Mouse (Mus musculus) layer of hippocampus, adult 11-12 months (tissue): ENCODE data around the gene Camta1.
A peak's percentile ranks its signal among the peaks of the same experiment; 100 is the strongest.
"Not testable (repeated sequence)": the region's sequence is repeated elsewhere in the genome, so short reads cannot be mapped to it uniquely, and the experiment has no call there.

Experiments used
- DNase-seq: peaks from one replicate; pipeline ENCODE4 v3.0.0; 2022; ENCODE audit warnings: low spot score

Camta1 gene

DNA sequence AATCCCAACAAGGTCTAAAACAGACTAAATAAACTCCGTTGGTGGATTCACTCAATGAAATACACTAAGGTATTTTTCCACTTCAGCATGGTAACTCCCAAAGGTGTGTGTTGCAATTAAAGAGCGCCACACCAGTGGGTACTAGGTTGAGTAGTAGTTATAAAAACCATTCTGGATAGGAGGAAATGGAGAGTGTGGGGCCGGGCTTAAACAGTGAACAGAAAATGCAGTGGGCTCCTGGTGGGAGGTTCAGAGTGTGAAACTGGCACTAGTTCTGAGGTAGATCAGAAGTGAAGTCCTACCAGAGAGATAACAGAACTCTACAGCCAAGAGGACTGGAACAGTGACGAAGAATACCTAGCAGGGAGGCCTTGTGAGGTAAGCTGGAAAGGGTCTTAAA, 803.0 kb downstream of the Camta1 start:
- no peak for DNase-seq

DNA sequence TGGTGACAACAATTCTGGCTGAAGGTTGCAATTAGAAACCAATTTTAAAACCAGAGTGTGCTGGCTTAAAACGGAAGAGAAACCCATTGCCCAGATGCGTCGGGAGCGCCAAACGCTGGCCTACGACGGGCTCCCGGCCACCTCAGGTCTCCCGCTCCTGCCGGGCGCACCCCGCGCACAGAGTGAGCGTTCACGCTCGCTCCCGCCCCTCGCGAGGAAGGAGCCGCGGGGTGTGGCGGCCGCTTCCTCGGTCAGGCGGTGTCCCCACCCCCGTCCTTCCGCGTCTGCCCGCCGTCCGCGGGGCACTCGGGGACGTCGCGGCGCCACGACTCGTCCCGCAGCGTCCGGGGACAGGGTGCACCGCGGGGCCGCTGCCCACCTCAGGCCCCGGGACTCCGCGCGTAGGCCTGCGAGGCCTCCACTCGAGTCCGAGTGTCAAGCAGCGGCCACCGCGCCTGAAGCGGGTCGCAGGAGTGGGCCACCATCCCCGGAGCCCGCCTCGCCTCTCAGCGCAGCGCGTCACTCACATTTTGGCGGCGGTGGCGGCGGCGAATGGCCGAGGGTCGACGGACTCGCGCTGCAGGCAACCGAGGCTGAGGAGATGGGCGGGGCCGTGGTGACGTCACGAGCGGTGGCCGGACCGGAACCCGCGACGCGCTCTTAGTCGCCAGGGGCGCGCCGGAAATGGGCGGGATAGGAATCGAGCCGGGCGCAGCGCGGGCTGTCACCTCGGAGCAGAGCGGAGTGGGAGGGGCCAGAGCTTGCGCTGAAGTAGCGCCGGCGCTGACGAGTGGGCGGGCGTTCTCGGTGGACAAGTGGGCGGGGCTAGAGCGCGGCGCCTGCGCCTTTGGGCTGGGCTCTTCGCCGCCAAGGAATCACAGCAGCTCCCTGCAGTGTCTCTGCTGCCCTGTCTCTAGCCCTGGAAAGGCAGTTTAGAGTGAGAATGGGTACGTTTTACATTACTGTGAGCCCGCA, 804.0 kb downstream of the Camta1 start, which contains the start of gene Vamp3:
TSS of gene Vamp3 (minus strand) at position 617 of the 975 bp plus-strand sequence.
- DNase-seq = peak; percentile 99

DNA sequence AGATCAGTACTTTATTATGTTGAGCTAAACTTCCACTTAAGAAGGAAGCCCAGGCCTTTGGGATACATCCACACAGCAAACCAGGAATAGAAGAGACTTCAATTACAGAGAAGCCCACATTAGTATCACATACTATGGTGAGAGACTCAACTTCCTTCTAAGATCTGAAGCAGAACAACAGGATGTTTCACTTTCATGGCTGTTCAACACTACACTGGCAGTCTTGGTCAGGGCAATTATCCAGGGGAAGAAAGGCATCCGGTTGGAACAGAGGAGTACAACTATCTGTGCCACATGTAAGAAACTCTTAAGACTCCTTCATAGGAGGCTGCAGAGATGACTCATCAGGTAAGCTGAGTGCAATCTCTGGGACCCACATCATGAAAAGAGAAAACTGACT, 810.5 kb downstream of the Camta1 start:
- no peak for DNase-seq

DNA sequence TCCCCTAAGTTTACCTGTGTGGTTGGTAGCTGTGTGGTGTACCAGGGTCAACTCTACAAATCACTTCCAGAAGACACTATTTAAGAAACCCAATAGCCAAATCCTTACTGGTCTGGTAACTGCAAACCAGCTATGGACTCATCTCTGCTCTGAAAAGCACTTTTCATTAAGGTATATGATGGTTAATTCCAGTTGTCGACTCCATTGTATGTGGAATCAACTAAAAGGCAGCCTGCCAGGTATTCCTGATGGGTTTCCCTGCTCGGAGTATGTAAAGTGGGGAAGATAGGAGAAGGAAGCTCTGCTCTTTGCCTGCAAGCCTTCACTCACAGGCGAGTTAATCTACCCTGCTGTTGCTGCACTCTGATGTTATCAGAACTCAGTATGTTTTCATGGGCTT, 815.2 kb downstream of the Camta1 start:
- DNase-seq = no peak

DNA sequence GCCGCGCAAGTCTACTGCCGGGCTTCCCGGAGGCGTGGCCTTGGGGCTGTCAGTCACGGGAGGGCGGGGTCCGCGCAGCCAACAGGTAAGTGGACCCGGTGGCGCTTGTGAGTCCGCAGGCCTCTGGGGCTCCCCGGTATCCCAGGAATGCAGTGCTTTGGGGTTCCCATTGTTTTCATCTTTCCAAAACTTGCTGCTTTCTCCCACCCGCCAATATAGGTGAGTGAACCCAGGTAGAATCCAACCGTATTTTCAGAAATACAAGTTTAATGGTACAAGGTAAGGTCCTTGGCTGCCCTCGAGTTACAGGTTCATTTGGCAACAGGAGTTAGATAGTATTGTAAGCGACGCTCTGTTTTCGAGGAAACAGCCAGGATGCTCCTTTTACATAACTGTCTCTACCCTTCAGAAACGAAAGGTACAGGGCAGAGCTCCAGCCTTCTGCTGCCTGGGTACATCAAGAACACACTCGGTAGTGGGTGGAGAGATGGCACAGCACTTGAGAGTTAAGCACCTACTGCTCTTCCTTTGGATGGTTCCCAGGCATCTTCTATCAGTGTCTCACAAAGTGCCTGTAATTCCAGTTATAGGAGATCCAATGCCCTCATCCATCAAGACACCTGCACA, 816.6 kb downstream of the Camta1 start:
- DNase-seq = peak; percentile 69

DNA sequence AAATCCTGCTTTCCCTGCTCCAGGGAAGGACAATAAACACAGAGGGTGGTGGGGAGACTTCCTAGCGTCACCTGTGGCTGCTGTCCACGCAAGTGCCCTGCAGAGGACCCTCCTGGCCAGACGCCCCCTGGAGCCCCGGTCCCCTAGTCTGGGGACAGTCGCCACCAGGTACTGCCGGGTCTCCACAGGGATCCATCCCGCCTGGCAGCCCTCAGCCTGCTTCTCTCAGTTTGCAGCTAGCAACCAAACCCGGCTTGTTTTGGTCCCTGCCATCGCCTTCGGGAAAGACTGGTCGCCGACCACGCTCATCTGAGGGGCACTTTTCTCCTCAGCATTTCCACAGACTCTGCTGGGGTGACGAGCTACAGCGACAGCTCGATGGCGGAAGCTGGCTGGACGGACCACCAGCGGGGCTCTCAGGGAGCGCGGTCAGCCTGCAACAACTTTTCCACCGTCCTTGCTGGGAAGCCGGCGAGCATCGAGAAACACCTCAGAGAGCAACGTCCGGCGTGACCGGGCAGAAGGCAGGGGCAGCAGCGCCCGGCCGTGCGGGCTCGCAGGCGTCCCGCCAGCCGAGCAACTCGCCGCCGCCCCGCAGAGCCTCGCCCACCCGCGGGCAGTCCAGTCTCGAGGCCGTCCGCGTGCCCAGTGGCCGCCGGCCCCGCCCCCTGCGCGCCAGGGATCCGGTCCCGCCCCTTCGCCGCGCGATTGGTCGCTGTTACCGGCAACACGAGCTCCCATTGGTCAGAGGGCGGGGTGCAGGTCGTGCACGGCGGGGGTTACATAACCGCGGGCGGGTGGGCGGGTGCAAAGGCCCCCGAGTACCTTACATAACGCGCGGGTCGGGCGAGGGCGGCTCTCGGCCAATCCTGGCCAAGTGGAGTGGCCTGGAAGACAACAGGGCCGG, 817.4 kb downstream of the Camta1 start, which contains the start of gene Per3:
TSS of gene Per3 (minus strand) at position 629 of the 907 bp plus-strand sequence.
- peak; percentile 99 for DNase-seq

DNA sequence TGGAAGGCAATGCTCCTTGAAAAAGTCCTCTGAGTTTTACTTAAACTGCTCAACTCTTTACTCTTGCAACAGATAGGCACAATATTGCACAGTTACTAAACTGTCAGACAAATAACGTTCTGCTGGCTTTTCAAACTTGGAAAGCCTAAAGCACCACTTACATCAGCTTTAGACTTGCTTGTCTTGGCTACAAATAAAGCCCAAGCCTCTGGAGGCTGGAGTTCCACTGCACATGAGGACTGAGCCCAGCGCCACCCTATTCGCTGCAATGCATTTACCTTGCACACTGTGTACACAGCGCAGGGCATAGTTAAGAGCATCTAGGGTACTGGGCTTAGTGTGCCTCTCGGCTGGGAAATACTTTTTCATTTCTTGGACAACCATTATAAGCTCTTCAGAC, 818.4 kb downstream of the Camta1 start:
- peak; percentile 27 for DNase-seq

DNA sequence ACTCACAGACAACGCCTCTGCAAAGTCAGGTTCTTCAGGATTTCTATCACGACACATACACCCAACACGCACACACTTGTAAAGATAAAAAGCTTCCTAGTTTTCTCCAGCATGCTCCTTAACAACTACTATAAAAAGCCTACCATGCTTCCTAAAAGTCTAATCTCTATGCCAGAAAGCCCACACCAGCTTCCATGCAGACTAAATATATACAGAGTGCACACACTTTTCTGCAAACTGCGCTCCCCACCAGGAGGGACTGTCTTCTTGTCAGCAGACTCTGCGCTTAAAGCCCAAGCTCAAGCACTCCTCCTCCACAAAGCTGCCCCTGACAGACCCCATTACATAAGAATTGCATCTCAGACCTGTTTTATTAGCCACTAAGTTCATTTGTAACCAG, 820.2 kb downstream of the Camta1 start:
- DNase-seq = no peak

DNA sequence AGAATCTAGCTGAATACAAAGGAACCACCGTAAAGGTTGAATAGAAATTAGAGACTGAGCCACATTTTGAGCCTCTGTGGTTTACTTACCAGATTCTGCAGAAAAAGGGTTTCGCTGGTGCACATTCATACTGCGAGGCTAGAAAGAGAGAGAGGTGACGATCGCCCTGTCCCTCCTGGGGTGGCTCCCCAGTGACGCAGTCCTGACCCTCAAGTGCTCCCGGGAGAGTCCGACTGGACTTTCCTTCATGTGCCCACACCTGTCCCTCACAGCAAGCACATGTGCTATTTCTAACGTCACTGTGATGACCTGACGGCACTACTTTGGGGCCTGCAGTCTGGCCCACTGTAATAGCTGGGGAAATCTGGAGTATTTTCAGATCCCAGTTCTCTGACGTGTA, 823.9 kb downstream of the Camta1 start:
- DNase-seq = no peak

DNA sequence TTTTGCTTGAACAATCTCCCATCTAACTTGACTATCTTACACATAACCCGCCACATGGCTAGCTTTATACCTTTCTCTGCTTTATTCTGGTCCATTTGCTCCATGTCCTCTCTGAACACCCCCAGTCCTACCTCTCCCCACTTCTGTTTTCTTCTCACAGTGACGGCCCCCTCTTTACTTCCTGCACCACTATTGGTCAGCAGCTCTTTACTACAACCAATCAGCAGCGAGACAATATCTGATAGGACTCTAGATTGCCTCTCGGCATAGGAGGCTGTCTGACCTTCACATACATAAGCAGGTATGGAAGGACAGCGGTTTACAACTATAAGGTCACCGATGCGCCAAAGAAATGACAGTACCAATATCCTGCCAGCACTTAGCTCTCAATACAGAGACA, 825.2 kb downstream of the Camta1 start:
- no peak for DNase-seq

DNA sequence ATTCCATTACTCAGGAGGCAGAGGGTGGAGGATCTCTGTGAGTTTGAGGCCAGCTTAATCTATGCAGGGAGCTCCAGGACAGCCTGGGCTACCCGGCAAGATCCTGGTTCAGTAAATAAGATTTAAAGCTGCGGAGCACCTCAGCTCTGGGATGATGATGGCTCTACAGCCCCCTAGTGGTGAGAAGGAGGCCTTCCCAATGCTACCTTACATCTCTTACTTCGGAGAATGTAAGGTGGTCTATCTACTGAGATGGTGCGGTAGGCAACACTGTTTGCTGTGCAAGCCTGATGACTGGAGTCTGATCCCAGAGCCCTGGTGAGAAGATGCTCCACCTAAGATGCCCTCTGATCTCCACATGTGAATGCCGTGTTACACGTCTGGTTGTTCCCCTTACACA, 834.7 kb downstream of the Camta1 start:
- peak; percentile 35 for DNase-seq

DNA sequence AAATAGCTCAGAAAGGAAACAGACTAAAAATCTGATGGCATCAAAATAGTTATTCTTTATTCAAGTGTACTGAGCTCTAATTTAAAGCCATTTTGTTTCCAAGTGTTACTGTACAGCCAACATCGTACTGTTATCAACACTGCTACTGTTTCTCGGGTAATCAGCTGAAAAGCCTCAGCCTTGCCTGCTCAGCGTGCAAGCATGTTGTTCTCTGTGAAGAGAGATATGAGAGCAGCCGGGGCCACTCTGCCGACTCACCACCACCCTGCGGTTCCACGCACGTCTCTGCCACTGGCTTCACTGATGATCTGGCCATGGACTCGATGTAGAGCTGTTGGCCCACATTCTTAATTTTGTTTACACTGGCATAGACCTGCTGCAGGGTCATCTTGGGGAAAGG, 837.5 kb downstream of the Camta1 start:
- no peak for DNase-seq

DNA sequence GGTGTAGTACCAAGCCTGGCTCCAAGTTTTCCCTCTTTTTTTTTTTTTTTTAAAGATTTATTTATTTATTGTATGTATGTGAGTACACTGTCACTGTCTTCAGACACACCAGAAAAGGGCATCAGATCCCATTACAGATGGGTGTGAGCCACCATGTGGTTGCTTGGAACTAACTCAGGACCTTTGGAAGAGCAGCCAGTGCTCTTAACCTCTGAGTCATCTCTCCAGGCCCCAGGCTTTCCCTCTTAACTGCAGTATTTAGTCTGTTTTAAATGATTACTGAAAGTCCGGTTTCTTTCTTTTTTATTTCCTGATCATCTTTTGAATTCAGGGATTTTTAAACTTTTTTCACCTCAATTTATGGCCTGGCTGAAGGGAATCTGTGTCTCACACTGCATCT, 844.3 kb downstream of the Camta1 start:
- not testable (repeated sequence) for DNase-seq

DNA sequence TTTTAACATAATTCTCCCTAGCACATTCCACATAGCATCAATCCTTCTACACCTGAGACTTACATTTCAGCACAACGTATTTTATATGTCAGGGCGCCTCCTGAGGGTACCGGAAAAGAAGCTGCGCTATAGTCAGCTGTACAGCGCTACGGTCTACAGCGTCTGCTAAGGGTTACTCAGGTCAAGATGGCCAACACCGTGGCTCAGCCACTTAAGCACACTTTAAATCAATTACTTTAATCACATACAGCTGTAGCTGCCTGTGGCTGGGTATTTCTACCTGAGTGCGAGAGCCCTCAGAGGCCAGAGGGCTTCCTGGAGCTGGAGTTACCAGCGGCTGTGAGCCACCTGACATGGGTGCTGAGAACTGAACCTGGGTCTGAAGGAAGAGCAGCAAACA, 845.7 kb downstream of the Camta1 start:
- DNase-seq = no peak

DNA sequence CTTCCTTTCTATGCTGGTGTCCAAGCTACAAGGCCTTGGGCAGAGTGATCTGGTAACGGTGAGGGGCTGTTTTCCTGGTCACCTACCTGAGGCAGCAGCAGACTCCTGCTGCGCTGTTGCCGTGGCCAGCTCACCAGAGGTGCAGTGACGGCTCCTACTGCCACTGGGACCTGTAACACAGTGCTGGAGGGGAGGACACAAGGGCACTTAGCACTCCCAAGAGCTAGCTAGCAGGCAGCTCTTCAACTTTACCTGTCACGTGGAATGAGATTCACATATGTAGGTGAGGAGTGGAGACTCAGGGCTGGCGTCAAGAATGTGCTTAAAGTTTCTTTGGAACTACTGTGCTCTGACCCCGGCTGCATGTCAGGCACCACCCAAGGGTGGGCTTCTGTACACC, 851.4 kb downstream of the Camta1 start:
- no peak for DNase-seq

DNA sequence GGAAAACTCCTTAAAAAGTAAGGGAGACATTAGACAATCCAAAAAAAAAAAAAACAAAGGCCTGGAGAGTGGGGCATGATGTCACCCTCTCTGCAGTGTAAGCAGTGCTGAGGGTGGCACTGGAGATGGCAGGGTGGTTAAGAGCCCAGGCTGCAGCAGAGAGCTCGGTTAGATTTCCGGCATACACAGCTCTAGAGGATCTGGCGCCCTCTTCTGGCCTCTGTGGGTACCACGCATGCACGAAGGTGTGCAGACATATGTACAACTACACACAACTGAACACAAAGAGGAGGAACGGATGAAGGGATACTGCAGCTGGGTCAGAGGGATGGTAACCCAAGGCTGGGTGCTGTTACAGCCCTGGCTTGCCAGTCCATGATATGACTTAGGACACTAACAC, 854.7 kb downstream of the Camta1 start:
- DNase-seq = peak; percentile 54

DNA sequence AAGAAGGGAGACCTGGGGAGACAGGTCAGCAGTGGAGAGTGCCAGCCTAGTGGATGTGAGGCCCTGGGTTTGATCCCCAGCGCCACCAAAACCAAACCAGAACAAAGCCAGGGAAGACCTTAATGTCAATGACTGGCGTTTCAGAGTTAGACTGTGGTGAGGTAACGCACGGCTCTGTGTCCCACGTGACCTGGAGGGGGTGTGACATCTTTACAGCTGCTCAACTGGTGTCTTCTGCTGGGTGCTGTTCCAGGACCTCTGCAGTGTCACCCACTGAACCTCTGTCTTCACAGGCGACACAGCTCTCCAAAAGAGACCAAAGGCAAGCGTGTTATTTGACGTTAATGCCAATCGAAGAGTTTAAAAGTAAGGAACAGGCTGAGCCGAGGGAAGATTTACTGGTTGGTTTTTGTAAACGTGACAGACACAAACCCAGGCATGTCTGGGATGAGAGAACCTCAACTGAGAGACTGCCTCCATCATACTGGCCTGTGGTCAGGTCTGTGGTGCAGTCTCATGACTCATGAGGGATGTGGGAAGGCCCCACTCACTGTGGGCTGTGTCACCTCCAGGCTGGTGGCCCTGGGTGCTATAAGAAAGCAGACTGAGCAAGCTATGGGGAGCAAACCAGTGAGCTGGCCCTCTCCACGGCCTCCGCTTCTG, 855.9 kb downstream of the Camta1 start:
- no peak for DNase-seq

DNA sequence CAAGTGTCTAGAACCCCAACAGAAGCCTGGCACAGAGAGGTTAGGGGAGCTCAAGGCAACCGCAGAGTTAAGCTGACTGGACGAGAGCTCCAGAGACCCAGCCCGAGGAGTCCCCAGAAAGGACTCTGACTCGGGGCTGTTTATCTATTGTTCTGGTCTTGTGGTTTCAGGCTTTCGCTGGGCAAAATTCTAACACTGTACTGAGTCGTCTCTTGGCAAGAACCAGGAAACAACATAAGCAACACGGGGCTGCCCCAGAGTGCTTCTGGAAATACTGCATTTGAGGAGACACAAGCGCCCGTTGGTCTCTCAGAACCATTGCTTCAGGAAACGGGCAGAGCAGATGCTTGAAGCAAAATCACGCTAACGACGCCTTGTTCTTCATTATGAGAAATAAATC, 860.3 kb downstream of the Camta1 start:
- no peak for DNase-seq

DNA sequence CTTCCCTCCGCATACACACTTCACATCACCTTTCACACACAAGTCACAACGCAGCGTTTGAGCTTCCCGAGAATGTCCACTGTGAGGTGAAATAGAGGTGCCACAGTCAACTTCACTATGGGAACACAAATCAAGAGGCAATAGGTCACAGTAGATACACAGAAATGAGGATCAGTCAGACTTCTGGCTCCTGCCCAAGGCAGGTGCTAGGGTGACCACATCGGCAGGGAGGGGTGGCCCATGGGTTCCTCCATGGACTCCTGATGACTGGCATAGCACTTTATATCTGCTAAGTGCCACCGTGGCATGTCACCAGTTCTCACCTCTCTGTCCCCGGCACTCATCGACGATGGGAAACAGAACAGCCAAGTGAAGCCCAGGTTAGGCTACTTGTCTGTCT, 863.0 kb downstream of the Camta1 start:
- no peak for DNase-seq

DNA sequence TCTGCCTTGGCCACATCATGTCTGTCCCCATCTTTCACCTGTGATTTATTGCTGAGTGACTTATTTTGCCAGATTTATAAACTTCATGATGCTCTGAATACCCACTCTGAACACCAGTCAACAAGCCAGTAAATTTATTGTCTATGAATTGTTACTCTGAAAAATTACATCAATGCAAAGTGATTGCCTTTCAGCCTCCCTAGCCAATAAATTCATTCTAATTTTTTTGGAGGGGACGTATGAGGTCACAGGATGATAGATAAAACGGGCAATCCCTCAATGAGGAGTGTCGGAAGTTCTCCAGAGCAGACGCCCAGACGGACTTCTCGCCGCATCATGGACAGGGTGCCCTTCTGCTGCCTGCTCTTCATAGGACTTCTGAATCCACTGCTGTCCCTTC, 864.9 kb downstream of the Camta1 start, which contains the start of gene Uts2:
TSS of gene Uts2 (plus strand) at position 301 of the 400 bp plus-strand sequence.
- DNase-seq = no peak

DNA sequence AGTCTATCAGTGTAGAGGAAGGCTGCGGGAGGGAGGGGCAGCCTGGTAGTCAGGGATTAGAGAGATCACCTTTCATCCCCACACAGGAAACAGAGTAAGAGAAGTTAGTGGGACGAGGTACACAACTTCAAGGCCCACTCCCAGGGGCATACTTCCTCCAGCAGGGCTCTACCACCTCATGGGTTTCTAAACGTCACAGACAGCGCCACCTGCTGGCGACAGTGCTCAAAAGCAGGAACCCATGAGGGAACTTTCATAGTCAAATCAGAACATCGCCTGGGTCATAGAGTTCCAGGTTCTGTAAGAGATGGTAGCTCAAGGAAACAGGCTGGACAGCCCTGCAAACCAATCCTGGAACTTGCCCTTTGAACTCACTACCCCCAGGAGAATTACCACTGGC, 871.5 kb downstream of the Camta1 start:
- DNase-seq = no peak

DNA sequence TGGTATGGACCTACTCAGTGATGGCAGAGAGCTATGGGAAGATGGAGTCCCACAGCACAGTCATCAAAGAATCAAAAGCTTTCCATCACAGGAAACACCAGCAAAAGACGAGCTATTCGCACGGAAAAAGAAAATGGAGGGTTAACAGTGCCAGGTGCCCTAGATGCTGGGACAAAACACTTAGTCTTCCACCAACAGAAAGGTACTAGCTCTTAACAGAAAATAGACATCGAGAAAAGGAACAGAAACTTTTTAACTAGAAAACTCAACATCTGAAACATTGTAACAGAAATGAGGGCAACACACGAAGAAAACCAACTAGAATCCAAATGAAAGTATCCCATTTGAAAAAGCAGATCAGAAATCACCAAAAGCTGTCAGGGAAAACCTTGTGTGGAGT, 881.5 kb downstream of the Camta1 start:
- DNase-seq = no peak
